Mouse (Mus musculus): ENCODE measurements around the gene Hoxd11. TPM values are rescaled to one million over a fixed set of nuclear protein-coding genes. Genes with fewer than 3 reads are reported as not detected.
A peak's percentile ranks its signal among the peaks of the same experiment; 100 is the strongest.

Gene Hoxd11
- polyA plus RNA-seq, 1 experiment from 2014 or later: 0.90 TPM

- Histone ChIP-seq H3K36me3 (no peaks in the 10 kb centered on the region), H3K9me3 (no peaks in the 10 kb centered on the region), H3K27me3 (replicated peaks) (peaks cover 90% of the 10 kb centered on the region), H3K4me1 (peaks cover 5% of the 10 kb centered on the region; the same call in 1 of the 2 replicates), H3K27ac (no peak overlapping the region), H3K4me2 (no peak overlapping the region), H3K4me3 (replicated peaks) (no peak overlapping the region), H3K9ac (no peak overlapping the region)
- 1% methylated on average over 31 of the region's 31 CpGs for WGBS
- no peak for ATAC-seq (ENCODE audit: insufficient read depth, low FRiP score, low read depth)
Measured at GRCm38 (mm10) chr2:74687698-74688555, 8.6 kb downstream of the Hoxd11 start.

- H3K4me2 ChIP-seq: no peak overlapping the region
- H3K4me3 ChIP-seq (replicated peaks): no peak overlapping the region
- no peak overlapping the region for H3K27ac ChIP-seq
- 4% methylated on average over 12 of the region's 12 CpGs for WGBS
- no peaks in the 10 kb centered on the region for H3K9me3 ChIP-seq
- H3K4me1 ChIP-seq: 0 out of 2 replicates have a peak, but pooled peaks cover 4% of the 10 kb centered on the region
- H3K27me3 ChIP-seq (replicated peaks): peaks cover 90% of the 10 kb centered on the region
- ATAC-seq (ENCODE audit: insufficient read depth, low FRiP score, low read depth): no peak
- H3K36me3 ChIP-seq: no peaks in the 10 kb centered on the region
- H3K9ac ChIP-seq: no peak overlapping the region
Measured at GRCm38 (mm10) chr2:74688795-74689573, 9.6 kb downstream of the Hoxd11 start.

GRCm38 (mm10) chr2:74689574-74690337 lies 10.4 kb downstream of the Hoxd11 start:
- Histone ChIP-seq H3K27ac (no peak overlapping the region), H3K9ac (no peak overlapping the region), H3K36me3 (no peaks in the 10 kb centered on the region), H3K27me3 (replicated peaks) (peaks cover 90% of the 10 kb centered on the region), H3K4me3 (replicated peaks) (no peak overlapping the region), H3K4me2 (no peak overlapping the region), H3K4me1 (0 out of 2 replicates have a peak, but pooled peaks cover 4% of the 10 kb centered on the region), H3K9me3 (no peaks in the 10 kb centered on the region)
- WGBS: 2% methylated on average over 24 of the region's 24 CpGs
- ATAC-seq (ENCODE audit: insufficient read depth, low FRiP score, low read depth): no peak

- ATAC-seq (ENCODE audit: insufficient read depth, low FRiP score, low read depth): no peak
- Histone ChIP-seq H3K4me3 (replicated peaks) (no peak overlapping the region), H3K27ac (no peak overlapping the region), H3K4me2 (no peak overlapping the region), H3K9me3 (no peaks in the 10 kb centered on the region), H3K9ac (no peak overlapping the region), H3K36me3 (no peaks in the 10 kb centered on the region), H3K4me1 (0 out of 2 replicates have a peak, but pooled peaks cover 4% of the 10 kb centered on the region), H3K27me3 (replicated peaks) (peaks cover 90% of the 10 kb centered on the region)
- WGBS: 9% methylated on average over 8 of the region's 8 CpGs
Measured at GRCm38 (mm10) chr2:74690338-74690716, 11.0 kb downstream of the Hoxd11 start.

- no peaks in the 10 kb centered on the region for H3K36me3 ChIP-seq
- H3K4me3 ChIP-seq (replicated peaks): peak within 1 kb of the TSS; percentile 16; the same call in 1 of the 2 replicates
- peak; percentile 39; the same call in 1 of the 2 replicates for ATAC-seq (ENCODE audit: insufficient read depth, low FRiP score, low read depth)
- peaks cover 96% of the 10 kb centered on the region for H3K27me3 ChIP-seq (replicated peaks)
- H3K4me2 ChIP-seq: peak within 1 kb of the TSS; percentile 36; the same call in 1 of the 2 replicates
- no peak within 1 kb of the TSS for H3K9ac ChIP-seq
- 2% methylated on average over 56 of the region's 56 CpGs for WGBS
- 0 out of 2 replicates have a peak, but pooled peaks cover 4% of the 10 kb centered on the region for H3K4me1 ChIP-seq
- no peaks in the 10 kb centered on the region for H3K9me3 ChIP-seq
- no peak within 1 kb of the TSS for H3K27ac ChIP-seq
Measured at GRCm38 (mm10) chr2:74691022-74691951, 11.9 kb downstream of the Hoxd11 start, which contains the start of gene Hoxd10. TSS of gene Hoxd10 (plus strand) at chr2:74691924.

GRCm38 (mm10) chr2:74691995-74692807 lies 12.8 kb downstream of the Hoxd11 start:
- Histone ChIP-seq H3K9ac (no peak overlapping the region), H3K4me2 (0 out of 2 replicates have a peak overlapping the region, but pooled peaks have one; percentile 36), H3K27ac (no peak overlapping the region), H3K9me3 (no peaks in the 10 kb centered on the region), H3K36me3 (no peaks in the 10 kb centered on the region), H3K27me3 (replicated peaks) (peaks cover 96% of the 10 kb centered on the region), H3K4me1 (0 out of 2 replicates have a peak, but pooled peaks cover 4% of the 10 kb centered on the region), H3K4me3 (replicated peaks) (no peak overlapping the region)
- WGBS: 4% methylated on average over 35 of the region's 35 CpGs
- ATAC-seq (ENCODE audit: insufficient read depth, low FRiP score, low read depth): no peak

GRCm38 (mm10) chr2:74692808-74693431 lies 13.6 kb downstream of the Hoxd11 start:
- H3K9ac ChIP-seq: no peak overlapping the region
- peaks cover 9% of the 10 kb centered on the region for H3K4me1 ChIP-seq
- ATAC-seq (ENCODE audit: insufficient read depth, low FRiP score, low read depth): no peak
- no peaks in the 10 kb centered on the region for H3K36me3 ChIP-seq
- H3K4me3 ChIP-seq (replicated peaks): no peak overlapping the region
- H3K27ac ChIP-seq: no peak overlapping the region
- WGBS: 2% methylated on average over 20 of the region's 20 CpGs
- H3K27me3 ChIP-seq (replicated peaks): peaks cover 96% of the 10 kb centered on the region
- no peaks in the 10 kb centered on the region for H3K9me3 ChIP-seq
- H3K4me2 ChIP-seq: no peak overlapping the region

- peaks cover 14% of the 10 kb centered on the region for H3K4me1 ChIP-seq
- WGBS: 8% methylated on average over 4 of the region's 4 CpGs
- no peak for ATAC-seq (ENCODE audit: insufficient read depth, low FRiP score, low read depth)
- H3K27me3 ChIP-seq (replicated peaks): peaks cover 96% of the 10 kb centered on the region
- H3K4me2 ChIP-seq: no peak overlapping the region
- no peak overlapping the region for H3K9ac ChIP-seq
- H3K9me3 ChIP-seq: no peaks in the 10 kb centered on the region
- H3K4me3 ChIP-seq (replicated peaks): no peak overlapping the region
- no peaks in the 10 kb centered on the region for H3K36me3 ChIP-seq
- H3K27ac ChIP-seq: no peak overlapping the region
Measured at GRCm38 (mm10) chr2:74693432-74693827, 14.1 kb downstream of the Hoxd11 start.

GRCm38 (mm10) chr2:74694066-74694465 lies 14.7 kb downstream of the Hoxd11 start:
- Histone ChIP-seq H3K4me1 (peaks cover 16% of the 10 kb centered on the region), H3K4me3 (replicated peaks) (no peak overlapping the region), H3K4me2 (no peak overlapping the region), H3K27me3 (replicated peaks) (peaks cover 96% of the 10 kb centered on the region), H3K27ac (no peak overlapping the region), H3K36me3 (no peaks in the 10 kb centered on the region), H3K9ac (no peak overlapping the region), H3K9me3 (no peaks in the 10 kb centered on the region)
- WGBS: 3% methylated on average over 16 of the region's 16 CpGs
- no peak for ATAC-seq (ENCODE audit: insufficient read depth, low FRiP score, low read depth)

- no peaks in the 10 kb centered on the region for H3K36me3 ChIP-seq
- no peak overlapping the region for H3K4me3 ChIP-seq (replicated peaks)
- H3K9ac ChIP-seq: no peak overlapping the region
- no peak overlapping the region for H3K27ac ChIP-seq
- H3K27me3 ChIP-seq (replicated peaks): peaks cover 98% of the 10 kb centered on the region
- peaks cover 16% of the 10 kb centered on the region for H3K4me1 ChIP-seq
- no peaks in the 10 kb centered on the region for H3K9me3 ChIP-seq
- ATAC-seq (ENCODE audit: insufficient read depth, low FRiP score, low read depth): no peak
- H3K4me2 ChIP-seq: no peak overlapping the region
- 26% methylated on average over 1 of the region's 1 CpGs for WGBS
Measured at GRCm38 (mm10) chr2:74695383-74695782, 16.0 kb downstream of the Hoxd11 start.

Data from stomach, embryonic 15.5 days (tissue).